Mouse (Mus musculus) adrenal gland, postnatal 25 days (tissue): ENCODE data around the gene Chst2. TPM values are rescaled to one million over a fixed set of nuclear protein-coding genes. Genes with fewer than 3 reads are reported as not detected.

Experiments
- DNase-seq: peaks from one replicate; pipeline ENCODE4 v3.0.0; 2021; ENCODE audit warnings: mixed read lengths
- long read RNA-seq: library from polyadenylated mRNA; stranded (forward); transcript quantifications from one replicate; pipeline ENCODE4 v2.0.0, GENCODE M21; 2021
- total RNA-seq: library from RNA; stranded (reverse); gene quantifications from 2 replicates; pipeline ENCODE4 v1.2.3, GENCODE M21; 2021

Gene Chst2
- total RNA-seq = 35.8 and 51.1 TPM in 2 replicates
- long read RNA-seq, full-length matches to known transcripts = 119 of 132 reads
- long read RNA-seq, partial matches to known transcripts = 0 of 132 reads
- long read RNA-seq, other reads (novel, unspliced or antisense) = 13 of 132 reads

GRCm38 (mm10) chr9:95406571-95407561 lies at the start of gene Chst2:
Gene Chst2, minus strand, starts transcription at chr9:95406722.
- DNase-seq = peak; percentile 95

GRCm38 (mm10) chr9:95451931-95452330 lies 45.4 kb upstream of the Chst2 start:
- DNase-seq = no peak

GRCm38 (mm10) chr9:95450586-95450985 lies 44.1 kb upstream of the Chst2 start:
- no peak for DNase-seq

GRCm38 (mm10) chr9:95442321-95442731 lies 35.8 kb upstream of the Chst2 start:
- peak; percentile 18 for DNase-seq

- no peak for DNase-seq
Measured at GRCm38 (mm10) chr9:95437883-95438282, 31.4 kb upstream of the Chst2 start.

GRCm38 (mm10) chr9:95436294-95436613 lies 29.7 kb upstream of the Chst2 start:
- DNase-seq = no peak

GRCm38 (mm10) chr9:95435506-95436293 lies 29.2 kb upstream of the Chst2 start:
- no peak for DNase-seq

GRCm38 (mm10) chr9:95428277-95428676 lies 21.8 kb upstream of the Chst2 start:
- DNase-seq = no peak

GRCm38 (mm10) chr9:95413911-95414310 lies 7.4 kb upstream of the Chst2 start:
- no peak for DNase-seq

GRCm38 (mm10) chr9:95412047-95412446 lies 5.5 kb upstream of the Chst2 start:
- no peak for DNase-seq

- DNase-seq = peak; percentile 73
Measured at GRCm38 (mm10) chr9:95407586-95408220, 1.2 kb upstream of the Chst2 start.

- peak; percentile 50 for DNase-seq
Measured at GRCm38 (mm10) chr9:95405946-95406570, 464 bp downstream of the Chst2 start.

- DNase-seq = peak; percentile 87
Measured at GRCm38 (mm10) chr9:95405511-95405945, 994 bp downstream of the Chst2 start.

GRCm38 (mm10) chr9:95404811-95405465 lies 1.6 kb downstream of the Chst2 start:
- DNase-seq = peak; percentile 45

GRCm38 (mm10) chr9:95401686-95402085 lies 4.8 kb downstream of the Chst2 start:
- DNase-seq = no peak

GRCm38 (mm10) chr9:95392011-95392410 lies 14.5 kb downstream of the Chst2 start:
- no peak for DNase-seq

GRCm38 (mm10) chr9:95389956-95390355 lies 16.6 kb downstream of the Chst2 start:
- no peak for DNase-seq

GRCm38 (mm10) chr9:95387881-95388380 lies 18.6 kb downstream of the Chst2 start:
- no peak for DNase-seq

- DNase-seq = no peak
Measured at GRCm38 (mm10) chr9:95375966-95376365, 30.6 kb downstream of the Chst2 start.

GRCm38 (mm10) chr9:95375336-95375735 lies 31.2 kb downstream of the Chst2 start:
- DNase-seq = no peak

GRCm38 (mm10) chr9:95373741-95374140 lies 32.8 kb downstream of the Chst2 start:
- DNase-seq = no peak
